8 mouse cellular contexts compared by ENCODE assay signal in the genomic region with DNA sequence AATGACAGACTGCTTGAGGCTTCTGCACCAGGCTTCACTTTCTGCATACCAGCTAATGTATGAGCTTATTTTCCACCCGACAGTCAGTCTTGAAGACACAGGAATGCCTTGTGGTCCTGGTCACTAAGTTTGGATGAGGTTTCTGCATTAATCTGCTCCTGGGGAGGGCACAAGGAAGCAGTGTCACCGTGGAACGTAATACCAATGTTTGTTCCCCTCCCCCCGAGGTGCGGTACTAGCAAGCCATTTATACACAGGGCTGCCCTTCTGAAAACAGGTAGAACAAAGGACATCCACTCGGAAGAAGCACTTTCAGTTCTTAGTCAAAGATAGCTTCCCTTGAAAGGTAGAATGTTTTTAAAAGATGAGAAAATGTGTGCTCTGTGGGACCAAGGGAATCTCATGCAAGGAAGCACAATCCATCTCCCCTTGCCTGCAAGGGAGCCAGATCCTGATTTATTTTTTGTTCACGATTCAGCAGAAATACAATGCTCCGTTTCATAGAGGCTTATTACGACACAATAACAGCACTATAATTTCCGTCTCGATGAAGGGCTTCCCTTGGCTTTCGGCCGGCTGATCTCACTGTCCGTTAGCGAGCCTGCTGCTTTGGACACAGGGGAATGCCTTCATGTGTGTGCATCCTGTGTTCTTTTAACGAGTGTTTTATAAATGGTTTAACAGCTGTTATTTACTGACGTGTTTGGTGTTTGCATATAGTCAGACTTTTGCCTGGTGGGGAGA. TPM values are rescaled to one million over a fixed set of nuclear protein-coding genes. Genes with fewer than 3 reads are reported as not detected.
DNase-seq lines count a peak whose midpoint lies in the region; ATAC-seq and TF ChIP-seq lines count a peak whose summit lies in the region.

No protein-coding gene starts in this region.

- H3K27ac ChIP-seq in limb, embryonic 12.5 days: peak overlapping the region; percentile 45
- no peak overlapping the region for H3K27ac ChIP-seq in limb, embryonic 10.5 days
- peak overlapping the region; percentile 62 for H3K27ac ChIP-seq in forebrain, postnatal 0 days (ENCODE audit: low read depth, low read length)
- peak overlapping the region; percentile 14; the same call in 1 of the 2 replicates for H3K27ac ChIP-seq in intestine, embryonic 14.5 days (ENCODE audit: low read depth)
- H3K27ac ChIP-seq in neural tube, embryonic 13.5 days (replicated peaks): peak overlapping the region; percentile 81

- H3K9me3 ChIP-seq in limb, embryonic 12.5 days: no peaks in the 10 kb centered on the region
- H3K9me3 ChIP-seq in limb, embryonic 10.5 days (replicated peaks): no peaks in the 10 kb centered on the region
- H3K9me3 ChIP-seq in forebrain, postnatal 0 days (ENCODE audit: low read length): no peaks in the 10 kb centered on the region
- H3K9me3 ChIP-seq in intestine, embryonic 14.5 days (ENCODE audit: control insufficient read depth, low read length): no peaks in the 10 kb centered on the region
- no peaks in the 10 kb centered on the region for H3K9me3 ChIP-seq in neural tube, embryonic 13.5 days

- H3K27me3 ChIP-seq in limb, embryonic 12.5 days: no peaks in the 10 kb centered on the region
- no peaks in the 10 kb centered on the region for H3K27me3 ChIP-seq in limb, embryonic 10.5 days (ENCODE audit: low read depth, poor library complexity, severe bottlenecking)
- no peaks in the 10 kb centered on the region for H3K27me3 ChIP-seq in forebrain, postnatal 0 days (ENCODE audit: insufficient read depth, low read length)
- H3K27me3 ChIP-seq in intestine, embryonic 14.5 days (replicated peaks; ENCODE audit: control insufficient read depth, insufficient read depth, low read length): no peaks in the 10 kb centered on the region
- no peaks in the 10 kb centered on the region for H3K27me3 ChIP-seq in neural tube, embryonic 13.5 days

- ATAC-seq in limb, embryonic 12.5 days (ENCODE audit: insufficient number of reproducible peaks, insufficient read depth, low FRiP score, low TSS enrichment, low read depth): no peak
- ATAC-seq in forebrain, postnatal 0 days: peak; percentile 81
- no peak for ATAC-seq in intestine, embryonic 14.5 days (replicated peaks; ENCODE audit: low FRiP score, low TSS enrichment, low read depth)
- peak; percentile 61 for ATAC-seq in neural tube, embryonic 13.5 days (ENCODE audit: low read depth)

- no peak overlapping the region for H3K4me3 ChIP-seq in limb, embryonic 12.5 days (replicated peaks)
- no peak overlapping the region for H3K4me3 ChIP-seq in limb, embryonic 10.5 days
- H3K4me3 ChIP-seq in forebrain, postnatal 0 days (ENCODE audit: low read depth, low read length): peak overlapping the region; percentile 28
- H3K4me3 ChIP-seq in intestine, embryonic 14.5 days (ENCODE audit: low read depth, low read length): no peak overlapping the region
- peak overlapping the region; percentile 17 for H3K4me3 ChIP-seq in neural tube, embryonic 13.5 days

- TF ChIP-seq CTCF in forebrain, postnatal 0 days (IDR thresholded peaks at IDR 0.05; ENCODE audit: low read depth): no peak

- intact Hi-C loops in left cerebral cortex, postnatal 25 days (cut with DNase I): no loop called here

- H3K9ac ChIP-seq in limb, embryonic 12.5 days (replicated peaks): no peak overlapping the region
- peak overlapping the region; percentile 49 for H3K9ac ChIP-seq in forebrain, postnatal 0 days
- H3K9ac ChIP-seq in intestine, embryonic 14.5 days (ENCODE audit: low read length): no peak overlapping the region
- H3K9ac ChIP-seq in neural tube, embryonic 13.5 days: peak overlapping the region; percentile 57

- H3K4me2 ChIP-seq in limb, embryonic 12.5 days: peak overlapping the region; percentile 40
- peak overlapping the region; percentile 46 for H3K4me2 ChIP-seq in forebrain, postnatal 0 days (ENCODE audit: low read depth)
- H3K4me2 ChIP-seq in intestine, embryonic 14.5 days (ENCODE audit: low read length): peak overlapping the region; percentile 36
- H3K4me2 ChIP-seq in neural tube, embryonic 13.5 days: peak overlapping the region; percentile 46

- H3K36me3 ChIP-seq in limb, embryonic 12.5 days: no peaks in the 10 kb centered on the region
- H3K36me3 ChIP-seq in limb, embryonic 10.5 days: no peaks in the 10 kb centered on the region
- H3K36me3 ChIP-seq in forebrain, postnatal 0 days (ENCODE audit: insufficient read depth): no peaks in the 10 kb centered on the region
- H3K36me3 ChIP-seq in intestine, embryonic 14.5 days (ENCODE audit: control insufficient read depth, insufficient read depth, low read length): no peaks in the 10 kb centered on the region
- H3K36me3 ChIP-seq in neural tube, embryonic 13.5 days: no peaks in the 10 kb centered on the region

- 42% methylated on average over 17 of the region's 17 CpGs for WGBS in limb, embryonic 12.5 days
- 76% methylated on average over 17 of the region's 17 CpGs for WGBS in limb, embryonic 10.5 days
- 9% methylated on average over 17 of the region's 17 CpGs for WGBS in forebrain, postnatal 0 days
- WGBS in intestine, embryonic 14.5 days: 46% methylated on average over 17 of the region's 17 CpGs
- WGBS in neural tube, embryonic 13.5 days: 28% methylated on average over 17 of the region's 17 CpGs

- peaks cover 13% of the 10 kb centered on the region for H3K4me1 ChIP-seq in limb, embryonic 12.5 days (replicated peaks)
- H3K4me1 ChIP-seq in limb, embryonic 10.5 days: peaks cover 6% of the 10 kb centered on the region; the same call in 1 of the 2 replicates
- H3K4me1 ChIP-seq in forebrain, postnatal 0 days (ENCODE audit: insufficient read depth): 0 out of 2 replicates have a peak, but pooled peaks cover 4% of the 10 kb centered on the region
- 0 out of 2 replicates have a peak, but pooled peaks cover 3% of the 10 kb centered on the region for H3K4me1 ChIP-seq in intestine, embryonic 14.5 days (replicated peaks; ENCODE audit: control insufficient read depth, insufficient read depth, low read length)
- peaks cover 9% of the 10 kb centered on the region for H3K4me1 ChIP-seq in neural tube, embryonic 13.5 days (replicated peaks)

- DNase-seq in limb, embryonic 10.5 days (ENCODE audit: low spot score): no peak
- DNase-seq in forebrain, postnatal 0 days: peak; percentile 65
- DNase-seq in intestine, embryonic 14.5 days (ENCODE audit: low spot score): peak; percentile 58
- DNase-seq in left cerebral cortex, postnatal 25 days (ENCODE audit: low spot score in 2 of 2): peak; percentile 16 to 35
- DNase-seq in thymus, postnatal 25 days: no peak
- no peak for DNase-seq in thymus, adult 18-20 months

RNA-seq across cellular contexts. Expression of a gene that starts 48.6 kb away (rescaled TPM):
- 0.05 and 0.06 TPM in 2 replicates for polyA plus RNA-seq in limb, embryonic 12.5 days (2016; fragmentation: Nextera tagmentation; extraction: Ambion mirVana)
- 0.08 and 0.09 TPM in 2 replicates for polyA plus RNA-seq in limb, embryonic 10.5 days (2016; fragmentation: Nextera tagmentation; extraction: Ambion mirVana)
- 0.05 TPM in 1 of 2 replicates, not detected in the other for total RNA-seq in forebrain, postnatal 0 days (2014; rRNA removed)
- 0.03 and 0.08 TPM in 2 replicates for polyA plus RNA-seq in forebrain, postnatal 0 days (2015; fragmentation: Nextera tagmentation; extraction: Ambion mirVana)
- 0.07 and 0.13 TPM in 2 replicates for polyA plus RNA-seq in intestine, embryonic 14.5 days (2014; fragmentation: Nextera tagmentation; extraction: Ambion mirVana)
- under 1 TPM; 0.09 to 0.37 TPM for total RNA-seq in left cerebral cortex, postnatal 25 days (2021)
- 0.18 and 0.24 TPM in 2 replicates for polyA plus RNA-seq in neural tube, embryonic 13.5 days (2015; fragmentation: Nextera tagmentation; extraction: Ambion mirVana)

Comparison
In these comparisons a context has a peak if more than half of its experiments do, and no peak if none do; other contexts are left out.
1. ATAC-seq: peak in forebrain, postnatal 0 days (single experiment) and neural tube, embryonic 13.5 days (single experiment); none in limb, embryonic 12.5 days (single experiment) and intestine, embryonic 14.5 days (single experiment).
2. H3K4me3 ChIP-seq: peak in forebrain, postnatal 0 days (single experiment) and neural tube, embryonic 13.5 days (single experiment); none in limb, embryonic 12.5 days (single experiment), limb, embryonic 10.5 days (single experiment) and intestine, embryonic 14.5 days (single experiment).
3. H3K9ac ChIP-seq: peak in forebrain, postnatal 0 days (single experiment) and neural tube, embryonic 13.5 days (single experiment); none in limb, embryonic 12.5 days (single experiment) and intestine, embryonic 14.5 days (single experiment).
4. DNase-seq: peak in forebrain, postnatal 0 days (single experiment), intestine, embryonic 14.5 days (single experiment) and left cerebral cortex, postnatal 25 days (2 of 2); none in limb, embryonic 10.5 days (single experiment), thymus, postnatal 25 days (single experiment) and thymus, adult 18-20 months (0 of 2).
5. Peak in every context shown above with its lines, with median percentiles within 50 percentile points of each other: H3K4me2 ChIP-seq.